Mouse (Mus musculus): ENCODE results near the gene Vsir.

The Vsir gene

DNA sequence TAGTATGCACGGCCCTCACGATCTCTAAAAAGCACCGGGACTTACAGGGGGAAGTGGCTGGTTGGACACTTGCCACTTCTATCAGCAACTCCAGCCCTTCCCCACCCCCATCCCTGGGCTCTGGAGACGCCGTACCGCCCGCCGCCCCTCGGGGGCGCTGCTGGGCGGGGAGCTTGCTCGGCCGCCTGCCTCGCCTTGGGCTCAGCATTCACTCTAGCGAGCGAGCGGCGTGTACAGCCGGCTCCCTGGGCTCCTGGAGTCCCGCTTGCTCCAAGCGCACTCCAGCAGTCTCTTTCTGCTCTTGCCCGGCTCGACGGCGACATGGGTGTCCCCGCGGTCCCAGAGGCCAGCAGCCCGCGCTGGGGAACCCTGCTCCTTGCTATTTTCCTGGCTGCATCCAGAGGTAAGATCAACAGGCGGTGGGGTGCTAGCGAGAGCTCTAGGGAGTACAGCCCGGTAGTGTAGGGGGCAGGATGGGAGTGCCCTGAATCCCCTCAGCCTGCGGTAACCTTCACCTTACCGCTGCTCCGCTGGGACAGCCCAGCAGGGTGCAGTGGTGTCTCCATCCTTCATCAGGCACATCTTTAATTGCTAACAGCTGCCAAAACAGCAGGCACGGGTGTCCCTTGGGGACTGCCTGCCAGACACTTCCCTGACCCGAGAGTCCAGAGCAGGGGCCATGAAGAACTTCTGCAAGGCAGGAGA is at the start of gene Vsir:
TSS of gene Vsir (plus strand) at position 151 of the 705 bp plus-strand sequence.
- DNase-seq, result peak; percentile 90

DNA sequence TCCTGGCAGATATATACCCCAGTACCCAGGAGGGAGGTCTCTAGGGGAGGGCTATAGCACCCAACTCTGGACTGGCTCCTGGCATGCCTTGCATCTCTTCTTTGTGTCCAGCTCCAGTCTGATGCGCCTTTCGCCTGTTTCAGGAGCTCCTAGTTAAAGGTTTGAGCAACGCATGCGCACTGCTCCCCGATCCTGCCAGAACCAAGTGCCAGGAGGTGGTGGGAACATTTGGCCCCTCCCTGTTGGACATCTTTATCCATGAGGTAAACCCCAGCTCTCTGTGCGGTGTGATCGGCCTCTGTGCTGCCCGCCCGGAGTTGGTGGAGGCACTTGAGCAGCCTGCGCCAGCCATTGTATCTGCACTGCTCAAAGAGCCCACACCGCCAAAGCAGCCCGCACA is 47.0 kb upstream of the Vsir start:
- DNase-seq, result no peak

DNA sequence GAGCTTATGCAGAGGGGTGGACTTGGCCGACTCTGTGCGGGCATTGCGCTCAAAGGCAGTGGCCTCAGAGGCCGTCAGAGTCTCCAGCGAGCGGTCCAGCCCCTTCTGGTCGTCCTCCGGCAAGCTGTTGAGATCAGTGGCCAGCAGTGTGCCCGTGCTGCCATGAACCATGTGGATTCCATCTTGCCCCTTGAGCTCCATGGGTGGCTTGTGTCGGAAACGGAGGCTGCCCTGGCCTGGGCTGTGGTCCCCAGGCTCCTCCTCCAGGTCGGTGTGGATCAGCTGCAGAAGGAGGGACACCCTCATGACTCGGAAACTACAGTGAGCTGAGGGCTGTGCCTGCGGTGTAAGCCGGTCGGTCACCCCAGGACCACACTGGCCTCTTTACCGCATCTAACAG is 43.2 kb upstream of the Vsir start:
- no peak for DNase-seq

DNA sequence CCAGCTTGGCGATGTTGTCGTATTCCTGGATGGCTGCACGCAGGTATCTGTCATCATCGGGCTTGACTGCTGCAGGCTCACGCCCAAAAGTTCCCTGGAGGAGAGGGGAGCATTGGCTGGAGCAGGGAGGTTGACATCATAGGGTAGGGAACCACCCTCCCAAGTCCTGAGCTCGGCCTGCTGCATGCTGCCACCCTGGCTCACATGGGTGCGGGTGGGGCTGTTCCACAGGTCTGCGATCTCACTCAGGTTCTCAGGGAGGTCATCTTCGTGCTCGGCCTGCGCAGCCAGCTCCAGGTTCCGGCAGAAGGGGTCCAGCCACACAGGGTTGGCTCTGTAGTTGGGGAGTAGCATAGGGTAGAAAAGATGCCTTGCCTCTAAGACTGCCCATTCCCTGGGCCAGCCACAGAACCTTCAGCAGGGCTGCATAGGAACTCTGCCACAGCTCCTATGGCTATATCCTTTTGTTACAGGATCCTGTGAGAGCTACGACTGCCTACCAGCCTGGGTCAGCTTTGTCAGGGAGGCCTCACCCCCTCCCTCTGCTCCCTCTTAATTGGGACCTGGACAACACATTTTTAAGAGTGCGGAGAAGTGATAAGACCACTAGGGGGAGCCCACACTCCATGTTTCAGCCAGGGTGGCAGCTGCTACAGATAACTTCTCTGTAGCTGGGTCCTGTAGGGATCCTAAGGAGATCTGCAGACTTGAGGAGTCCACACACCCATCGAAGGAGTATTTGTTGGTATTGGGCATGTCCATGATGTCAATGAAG is 41.6 kb upstream of the Vsir start:
- peak; percentile 88 for DNase-seq

DNA sequence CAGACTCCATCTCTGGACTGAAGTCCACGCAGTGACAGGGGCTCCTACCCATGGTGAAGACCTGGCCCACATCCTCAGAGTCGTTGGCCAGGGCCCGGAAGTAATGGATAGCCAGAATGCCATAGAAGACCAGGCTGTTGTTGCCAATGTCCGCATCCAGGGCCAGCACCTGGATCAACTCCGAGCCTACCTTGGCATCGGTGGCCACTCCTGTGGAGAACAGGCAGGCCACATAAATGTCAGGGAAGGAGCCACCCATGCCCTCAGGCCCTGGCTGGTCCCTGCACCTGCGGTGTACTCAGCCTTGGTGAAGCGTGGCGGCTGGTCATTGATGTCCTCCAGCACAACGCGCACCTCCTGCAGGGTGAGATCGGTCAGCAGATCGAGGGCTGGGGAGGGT is 36.0 kb upstream of the Vsir start:
- DNase-seq, result no peak

DNA sequence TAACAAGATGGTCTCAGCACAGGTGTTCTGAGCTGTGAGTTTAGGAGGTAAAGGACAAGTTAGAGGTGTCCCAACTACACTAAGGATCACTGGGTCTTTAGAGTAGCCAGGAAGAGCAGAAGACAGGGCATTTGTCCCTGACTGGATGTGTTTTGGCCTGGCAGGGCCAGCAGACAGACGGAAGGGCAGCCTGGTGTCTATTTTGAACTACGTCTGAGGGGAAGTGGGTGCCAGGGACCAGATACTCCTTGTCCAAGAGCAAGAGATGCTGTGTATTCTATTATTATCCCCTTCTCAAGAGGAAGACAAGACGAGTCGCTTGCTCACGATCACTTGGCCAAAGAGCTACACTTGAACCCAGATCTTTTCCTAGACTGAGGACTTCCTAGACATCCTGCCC is 33.0 kb upstream of the Vsir start:
- no peak for DNase-seq

DNA sequence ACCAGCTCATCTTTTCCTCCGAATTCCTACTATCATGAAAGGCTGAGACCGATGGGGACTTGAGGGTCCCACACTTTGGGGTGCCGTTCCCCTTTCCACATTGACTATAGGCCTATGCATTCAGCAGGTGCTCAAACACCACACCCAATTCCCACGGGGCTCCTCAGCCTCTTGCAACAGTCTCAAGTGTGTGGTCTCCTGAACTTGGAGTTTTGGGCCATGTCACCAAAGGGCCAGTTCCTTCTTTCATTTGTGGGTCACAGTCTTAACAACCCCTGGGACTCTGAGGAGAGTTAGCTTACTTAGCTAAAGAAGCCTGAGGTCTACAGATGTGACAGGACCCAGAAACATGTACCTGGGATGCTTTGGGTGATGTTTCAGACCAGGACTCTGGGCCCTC is 30.5 kb upstream of the Vsir start:
- DNase-seq, result no peak

DNA sequence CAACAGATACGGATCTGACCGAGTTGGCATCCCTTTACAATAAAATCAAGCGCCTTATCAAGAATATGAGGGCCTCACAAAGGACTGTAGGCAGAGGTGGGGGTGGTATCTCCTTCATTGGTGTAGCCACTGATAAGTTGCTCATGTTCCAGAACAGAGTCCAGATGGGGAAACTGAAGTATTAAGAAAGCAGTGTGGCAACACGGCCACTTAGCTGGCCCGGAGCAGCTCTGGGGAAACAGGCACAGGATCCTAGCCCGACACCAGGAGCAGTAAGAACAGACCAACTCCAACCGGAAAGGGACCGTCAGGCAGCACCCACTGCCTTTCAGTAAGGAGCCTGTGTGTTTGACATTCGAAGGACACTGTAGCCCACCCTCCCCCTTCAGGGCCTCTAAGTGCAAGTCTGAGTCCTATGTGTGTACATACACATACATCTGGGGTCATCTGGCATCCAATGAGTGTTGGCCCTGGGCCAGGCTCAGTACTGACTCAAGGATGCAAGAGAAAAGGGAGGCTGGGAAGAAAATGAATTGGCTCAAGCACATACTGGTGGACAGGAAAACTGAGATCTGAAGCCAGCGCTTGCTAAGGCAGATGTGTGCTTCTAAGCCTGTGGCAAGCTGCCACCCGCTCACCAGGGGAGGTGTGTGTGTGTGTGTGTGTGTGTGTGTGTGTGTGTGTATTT is 17.5 kb upstream of the Vsir start:
- no peak for DNase-seq

DNA sequence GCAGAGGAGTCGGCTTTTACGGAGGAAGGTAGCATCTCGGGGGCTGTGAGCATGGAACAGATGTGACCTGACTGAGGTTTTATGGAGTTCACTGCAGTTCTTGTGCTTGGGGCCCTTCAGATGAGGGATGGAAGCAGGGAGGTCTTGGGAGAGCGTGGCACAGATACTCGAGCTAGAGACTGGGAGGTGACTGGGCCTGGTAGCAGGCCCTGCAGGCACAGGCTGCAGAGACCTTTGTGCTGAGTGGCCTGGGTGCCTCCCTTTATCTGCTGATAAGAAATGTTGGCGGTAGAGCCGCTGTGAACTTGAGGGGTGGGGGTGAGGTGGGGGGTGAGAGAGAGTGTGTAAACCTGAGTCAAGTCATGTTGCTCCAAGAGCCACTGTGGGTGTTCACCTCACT is 12.1 kb upstream of the Vsir start:
- no peak for DNase-seq

DNA sequence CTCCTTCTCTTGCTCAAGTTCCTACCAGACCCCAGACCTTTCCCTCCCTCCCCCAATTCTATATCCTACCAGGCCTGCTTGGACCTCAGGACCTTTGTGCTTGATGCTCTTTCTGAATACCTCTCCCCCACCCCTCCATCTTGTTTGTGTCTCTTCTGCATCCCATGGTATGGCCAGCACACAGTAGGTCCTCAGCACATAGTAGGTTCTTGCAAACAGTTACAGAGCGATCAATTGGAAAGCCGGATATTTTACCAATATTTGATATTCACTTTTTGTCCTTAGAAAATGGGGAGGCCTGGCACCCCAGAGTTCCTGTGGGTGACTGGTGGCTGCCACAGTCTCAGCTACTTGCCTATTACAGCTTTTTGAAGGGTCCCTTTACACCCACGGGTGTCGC is 11.6 kb upstream of the Vsir start:
- no peak for DNase-seq

DNA sequence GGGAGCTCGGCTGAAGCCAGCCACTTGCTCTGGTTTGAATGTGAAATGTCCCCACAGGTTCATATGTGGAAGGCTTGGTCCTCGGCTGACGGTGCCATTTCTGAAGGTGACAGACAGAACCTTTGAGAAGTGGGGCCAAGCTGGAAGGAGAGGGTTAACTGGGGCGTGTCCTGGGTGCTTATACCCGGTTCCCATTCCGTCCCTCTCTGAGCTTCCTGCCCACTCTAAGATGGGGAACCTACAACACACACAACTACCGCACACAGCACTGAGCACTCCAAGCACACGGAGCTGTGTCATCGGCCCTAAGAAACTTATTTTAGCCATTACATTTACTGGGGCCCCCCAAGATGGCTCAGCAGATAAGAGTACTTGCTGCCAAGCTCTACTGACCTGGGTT is 5.1 kb upstream of the Vsir start:
- DNase-seq, result no peak

DNA sequence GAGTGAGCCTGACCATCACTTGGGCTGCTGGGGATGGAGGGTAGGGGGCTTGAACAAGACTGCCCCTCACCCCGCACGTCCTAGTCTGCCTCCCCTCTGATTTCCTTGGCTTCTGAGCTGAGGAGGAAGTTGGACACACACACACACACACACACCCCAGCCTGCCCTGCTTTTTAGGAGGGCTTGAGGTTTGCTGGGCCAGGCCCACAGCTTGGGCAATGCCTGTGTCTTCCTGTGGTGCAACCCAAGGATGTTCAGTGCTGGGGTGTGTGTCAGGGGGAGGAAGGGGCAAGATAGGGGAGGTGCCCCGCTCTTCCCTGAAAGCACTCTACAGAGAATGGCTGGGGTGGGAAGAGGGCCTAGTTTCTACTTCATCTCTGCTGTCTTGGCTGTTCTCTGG is 2.5 kb upstream of the Vsir start:
- peak; percentile 33 for DNase-seq

DNA sequence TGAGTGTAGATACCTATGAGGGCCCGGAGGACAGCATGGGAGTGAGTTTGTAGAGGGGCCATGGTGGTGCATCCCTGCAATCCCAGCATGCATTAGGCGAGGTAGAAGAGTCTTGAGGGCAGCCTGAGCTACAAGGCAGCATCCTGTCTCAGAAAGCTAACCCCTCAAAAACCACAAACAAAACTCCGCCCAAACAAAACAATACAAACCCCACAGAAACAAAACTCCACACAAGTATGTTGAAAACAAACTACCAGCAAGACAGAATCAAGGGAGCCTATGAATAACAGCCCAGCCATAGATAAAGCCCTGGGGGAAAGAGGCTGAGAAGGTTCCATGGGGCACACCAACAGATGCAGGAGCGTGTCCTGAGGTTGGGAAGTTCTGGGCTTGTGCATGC is 595 bp upstream of the Vsir start:
- DNase-seq, result no peak

DNA sequence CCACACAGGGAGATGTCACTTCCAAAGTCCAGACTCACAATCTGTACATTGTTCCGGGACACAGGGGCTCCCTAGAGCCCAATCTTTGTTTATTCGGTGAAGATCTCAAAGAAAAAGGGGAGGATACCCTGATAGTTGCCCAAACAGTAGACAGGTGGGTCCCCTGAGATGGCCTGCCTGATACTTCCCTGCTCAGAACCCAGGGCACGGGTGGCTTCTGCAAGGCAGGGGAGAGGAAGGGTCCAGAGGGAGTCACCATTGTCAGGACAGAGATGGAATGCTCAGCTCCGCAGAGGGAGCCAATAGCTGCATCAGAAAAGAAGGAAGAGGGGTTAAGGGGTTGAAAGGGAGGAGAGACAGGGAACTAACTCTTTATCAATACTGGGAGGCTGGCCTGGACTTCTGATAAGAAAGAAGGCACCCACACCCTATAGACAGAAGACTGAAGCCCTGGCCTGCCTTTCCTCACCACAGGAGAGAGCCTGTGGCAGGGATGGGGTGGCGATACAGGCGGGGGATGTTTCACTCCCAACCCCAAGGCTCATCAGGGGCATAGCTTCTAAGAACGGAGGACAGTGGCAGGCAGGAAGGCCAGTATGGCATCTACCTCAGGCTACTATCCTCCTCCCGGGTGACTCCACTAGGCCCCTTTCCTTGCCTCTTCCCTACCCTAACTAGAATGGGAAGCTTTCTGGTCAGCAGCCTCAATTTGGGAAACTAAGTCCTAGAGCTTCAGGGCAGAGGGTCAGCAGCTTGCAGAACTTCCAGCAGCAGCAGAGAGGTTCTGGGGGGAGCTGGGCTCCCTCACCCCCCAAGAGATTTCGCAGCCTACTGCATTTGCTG is 1.3 kb downstream of the Vsir start:
- no peak for DNase-seq

DNA sequence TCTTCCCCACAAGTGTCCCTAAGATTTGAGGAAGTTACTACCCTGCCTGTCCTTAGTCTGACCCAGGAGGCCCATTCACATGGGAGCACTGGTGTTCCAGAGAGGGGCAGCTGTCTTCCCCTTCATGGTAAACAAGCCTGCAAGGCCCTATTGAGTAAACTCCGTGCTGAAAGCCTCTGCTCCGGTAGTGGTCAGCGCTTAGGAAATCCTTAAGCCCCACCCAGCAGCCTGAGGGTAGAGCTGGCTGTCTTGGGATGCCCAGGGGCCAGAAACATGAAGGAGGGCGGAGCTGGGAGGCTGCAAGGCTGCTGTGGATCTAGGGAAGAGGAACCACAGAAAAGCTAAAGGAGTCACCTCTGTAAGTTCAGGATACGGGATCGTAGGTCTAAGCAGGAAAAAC is 2.4 kb downstream of the Vsir start:
- DNase-seq, result peak; percentile 91

DNA sequence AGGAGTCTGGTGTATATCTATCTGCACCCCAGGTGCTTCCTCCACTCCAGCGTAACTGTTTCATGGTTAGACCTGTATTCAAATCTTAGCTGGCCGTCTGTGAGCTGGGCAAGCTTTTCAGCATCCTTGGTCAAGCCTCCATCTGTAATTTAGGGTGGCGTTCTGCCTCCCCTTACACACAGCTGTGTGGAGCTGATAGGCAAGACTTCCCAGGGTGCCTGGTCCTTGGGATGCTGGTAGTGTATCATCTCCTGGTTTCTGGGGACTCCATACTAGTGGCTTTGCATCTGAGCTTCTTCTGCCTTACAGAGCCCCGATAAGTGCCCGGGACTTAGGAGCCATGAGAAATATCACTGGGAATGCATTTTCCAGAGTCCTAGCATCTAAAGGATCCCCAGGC is 3.0 kb downstream of the Vsir start:
- no peak for DNase-seq

DNA sequence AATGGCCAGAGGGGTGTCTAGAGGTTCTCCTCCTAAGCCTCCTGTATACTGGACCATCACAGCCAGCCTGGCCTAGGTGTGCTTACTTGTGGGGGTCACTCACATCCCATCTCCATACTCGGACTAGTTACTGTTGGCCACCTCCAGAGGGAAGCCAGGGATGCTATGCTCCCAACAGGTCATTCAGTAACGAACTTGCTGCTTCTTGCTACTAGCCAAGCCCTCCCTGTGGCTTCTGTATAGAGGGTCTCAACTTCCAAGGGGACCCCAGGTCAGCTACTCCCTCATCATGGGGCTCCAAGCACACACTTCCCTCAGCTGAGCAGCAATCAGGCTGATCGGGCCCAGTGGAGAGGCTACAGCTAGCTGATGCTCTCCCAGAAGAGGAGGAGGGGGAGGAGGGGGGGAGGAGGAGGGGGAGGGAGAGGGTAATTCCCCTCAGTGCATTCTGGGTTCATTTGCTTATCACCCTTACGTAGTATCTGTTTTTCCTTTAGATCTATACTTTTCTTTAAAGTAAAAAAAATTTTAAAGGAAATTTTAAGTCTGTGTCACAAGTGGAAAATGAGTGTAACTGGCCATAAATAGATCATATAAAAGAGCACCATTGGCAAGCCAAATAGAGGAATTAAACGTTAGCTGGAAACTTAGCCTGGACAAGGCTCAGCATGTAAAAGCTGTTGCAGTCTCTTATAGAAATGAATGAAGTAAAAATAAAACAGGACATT is 3.6 kb downstream of the Vsir start:
- no peak for DNase-seq

DNA sequence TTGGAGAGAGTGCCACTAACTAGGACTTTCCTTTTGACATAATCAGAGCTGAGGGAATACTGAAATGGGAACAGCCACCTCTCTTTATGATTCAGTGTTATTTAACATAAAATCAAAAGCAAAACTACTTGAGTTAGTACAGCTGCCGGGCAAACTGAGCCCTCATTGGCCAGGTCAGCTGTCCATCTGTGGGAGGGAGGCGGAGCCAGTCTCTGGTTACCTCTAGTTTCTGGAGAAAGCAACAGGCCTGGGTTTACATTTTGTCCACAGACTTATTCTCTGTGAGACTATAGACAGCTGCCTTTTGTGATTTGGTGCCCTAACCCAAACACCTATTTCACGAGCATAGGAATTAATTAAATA is 4.1 kb downstream of the Vsir start:
- peak; percentile 97 for DNase-seq

DNA sequence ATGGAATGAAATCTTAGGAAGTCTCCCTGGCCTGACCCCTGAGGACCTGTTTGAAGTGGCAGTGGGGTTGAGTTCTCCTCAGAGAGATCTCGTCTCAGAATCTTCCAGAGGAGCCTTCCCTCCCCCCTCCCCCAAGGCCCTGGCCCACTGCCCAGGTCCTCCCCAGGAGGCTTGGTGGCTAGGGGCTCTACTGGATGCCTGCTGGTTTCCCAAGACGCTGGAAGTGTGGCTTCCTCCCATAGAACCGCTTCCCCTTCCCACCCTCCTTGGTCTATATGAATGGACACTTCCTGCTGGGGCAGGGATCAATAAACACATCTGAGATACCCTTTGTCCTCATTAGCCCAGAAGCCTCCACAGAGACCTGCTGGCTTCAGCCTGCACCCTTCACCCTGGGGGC is 4.6 kb downstream of the Vsir start:
- DNase-seq, result peak; percentile 54

DNA sequence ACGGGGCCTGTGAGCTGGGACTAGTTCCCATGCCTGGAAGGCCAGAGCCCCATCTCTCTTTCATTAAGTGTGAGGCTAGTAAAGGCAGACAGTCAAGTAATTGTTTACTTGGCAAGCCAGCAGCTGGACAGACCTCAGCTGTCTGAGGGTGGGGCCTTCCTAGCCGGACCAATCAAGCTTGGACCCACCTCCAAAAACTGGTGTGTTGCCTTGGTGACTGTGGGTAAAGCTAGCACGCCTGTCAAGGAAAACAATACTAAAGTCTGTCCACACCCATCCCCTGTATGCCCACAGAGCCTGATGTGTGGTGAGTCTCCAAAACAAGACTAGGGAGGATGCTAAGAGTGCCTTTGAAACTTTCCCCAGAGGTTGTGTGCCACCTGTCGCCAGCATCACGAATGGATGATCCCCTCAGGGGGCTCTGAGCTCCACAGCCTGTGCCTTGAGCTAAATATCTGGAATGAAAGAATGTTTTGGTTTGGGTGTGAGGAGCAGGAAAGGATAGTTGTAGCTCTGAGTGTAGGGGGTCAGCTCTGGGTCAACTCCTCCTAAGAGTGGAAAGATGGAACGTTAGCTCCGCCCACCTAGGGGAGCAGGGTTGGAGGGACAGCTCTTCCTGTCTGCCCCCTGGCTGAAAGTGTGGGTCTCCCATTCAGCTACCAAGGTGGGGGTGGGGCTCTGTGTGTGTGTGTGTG is 5.3 kb downstream of the Vsir start:
- DNase-seq, result peak; percentile 95

DNA sequence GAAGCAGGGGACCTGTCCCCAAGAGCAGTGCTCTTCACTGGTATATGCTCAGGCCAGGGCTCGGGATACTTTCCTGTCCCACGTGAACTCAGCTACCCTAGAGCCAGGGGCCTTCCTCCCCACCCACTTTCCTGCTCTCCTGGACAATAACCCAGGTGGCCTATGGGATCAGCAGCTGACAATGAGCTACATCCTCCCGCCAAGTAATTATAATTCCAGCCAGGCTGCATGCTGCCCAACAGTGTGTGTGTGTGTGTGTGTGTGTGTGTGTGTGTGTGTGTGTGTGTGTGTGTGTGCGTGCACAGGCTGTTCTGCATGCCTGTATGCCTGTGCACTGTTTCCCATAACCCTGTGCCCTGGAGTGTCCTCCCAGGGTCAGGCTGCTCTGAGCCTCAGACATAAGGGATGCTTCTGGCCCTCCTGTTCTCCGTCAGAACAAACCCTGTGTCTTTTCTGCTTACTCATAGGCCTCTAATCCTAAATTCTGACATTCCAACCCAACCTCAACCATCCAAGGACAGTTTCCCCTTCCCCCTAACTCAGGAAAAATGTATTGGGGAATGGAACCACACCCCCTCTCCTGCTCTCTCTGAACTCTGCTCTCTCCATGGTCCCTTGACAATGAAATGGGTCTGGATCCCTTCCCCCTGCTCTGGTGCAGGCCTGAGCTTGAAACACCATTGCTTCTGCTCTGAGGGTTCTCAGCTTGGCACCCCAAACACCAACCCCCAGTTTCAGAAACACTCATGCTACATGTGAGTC is 6.8 kb downstream of the Vsir start:
- DNase-seq, result no peak

All from lung, postnatal 36 days (tissue).